Mouse (Mus musculus): ENCODE data around the gene Gm20388.

Gene Gm20388

GRCm38 (mm10) chr8:120520707-120521590, 610.3 kb downstream of the Gm20388 start:
- no peak for DNase-seq (ENCODE audit: low spot score in 2 of 2)

GRCm38 (mm10) chr8:120521591-120521965, 610.9 kb downstream of the Gm20388 start:
- DNase-seq (ENCODE audit: low spot score in 2 of 2), result no peak

GRCm38 (mm10) chr8:120523641-120524040, 613.0 kb downstream of the Gm20388 start:
- DNase-seq (ENCODE audit: low spot score in 2 of 2), result no peak

- no peak for DNase-seq (ENCODE audit: low spot score in 2 of 2)
These were observed 614.5 kb downstream of the Gm20388 start for GRCm38 (mm10) chr8:120525135-120525534.

GRCm38 (mm10) chr8:120525832-120526231, 615.2 kb downstream of the Gm20388 start:
- DNase-seq (ENCODE audit: low spot score in 2 of 2), result no peak

GRCm38 (mm10) chr8:120526577-120526976, 615.9 kb downstream of the Gm20388 start:
- no peak for DNase-seq (ENCODE audit: low spot score in 2 of 2)

- DNase-seq (ENCODE audit: low spot score in 2 of 2), result no peak
These were observed 617.7 kb downstream of the Gm20388 start for GRCm38 (mm10) chr8:120528332-120528731.

GRCm38 (mm10) chr8:120529226-120529625, 618.6 kb downstream of the Gm20388 start:
- DNase-seq (ENCODE audit: low spot score in 2 of 2), result no peak

GRCm38 (mm10) chr8:120530954-120531656, 620.5 kb downstream of the Gm20388 start:
- DNase-seq (ENCODE audit: low spot score in 2 of 2), result no peak

GRCm38 (mm10) chr8:120531775-120532516, 621.3 kb downstream of the Gm20388 start:
- DNase-seq (ENCODE audit: low spot score in 2 of 2), result no peak

- DNase-seq (ENCODE audit: low spot score in 2 of 2), result peak in 1 of 2 experiments; percentile 36
These were observed 622.0 kb downstream of the Gm20388 start for GRCm38 (mm10) chr8:120532517-120533215.

- no peak for DNase-seq (ENCODE audit: low spot score in 2 of 2)
These were observed 622.7 kb downstream of the Gm20388 start for GRCm38 (mm10) chr8:120533380-120533779.

- no peak for DNase-seq (ENCODE audit: low spot score in 2 of 2)
These were observed 623.4 kb downstream of the Gm20388 start for GRCm38 (mm10) chr8:120534080-120534479.

- peak in 1 of 2 experiments; percentile 88 for DNase-seq (ENCODE audit: low spot score in 2 of 2)
These were observed 624.1 kb downstream of the Gm20388 start for GRCm38 (mm10) chr8:120534504-120535368.

GRCm38 (mm10) chr8:120535452-120536305, 625.0 kb downstream of the Gm20388 start:
- peak in 1 of 2 experiments; percentile 75 for DNase-seq (ENCODE audit: low spot score in 2 of 2)

- DNase-seq (ENCODE audit: low spot score in 2 of 2), result peak in 1 of 2 experiments; percentile 68
These were observed 625.9 kb downstream of the Gm20388 start for GRCm38 (mm10) chr8:120536306-120537206.

GRCm38 (mm10) chr8:120537207-120537817, 626.7 kb downstream of the Gm20388 start:
- DNase-seq (ENCODE audit: low spot score in 2 of 2), result peak in 1 of 2 experiments; percentile 57

- peak in 1 of 2 experiments; percentile 64 for DNase-seq (ENCODE audit: low spot score in 2 of 2)
These were observed 627.3 kb downstream of the Gm20388 start for GRCm38 (mm10) chr8:120537818-120538396.

All from left cerebral cortex, adult 9 months (tissue).